Mouse (Mus musculus): ENCODE measurements around the gene Prcc.
"Not testable (repeated sequence)": the region's sequence is repeated elsewhere in the genome, so short reads cannot be mapped to it uniquely, and the experiment has no call there.

The Prcc gene

DNA sequence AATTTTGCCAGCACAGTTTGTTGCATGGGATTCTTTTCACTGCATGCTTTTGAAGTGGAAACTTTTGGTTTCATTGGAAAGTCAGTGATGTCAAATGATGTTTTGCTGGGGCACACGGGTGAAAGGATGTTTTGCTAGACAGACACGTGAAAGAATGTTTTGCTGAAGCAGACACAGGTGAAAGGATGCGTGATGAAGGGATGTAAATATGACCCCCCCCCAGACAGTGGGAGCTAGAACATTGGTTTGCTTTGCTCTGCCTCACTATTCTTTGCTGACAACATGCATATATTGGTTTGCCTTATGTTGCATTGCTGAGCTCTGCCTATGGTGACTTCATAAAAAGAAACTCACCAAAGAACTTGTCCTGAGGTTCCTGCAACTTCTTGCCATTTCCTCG, 40.4 kb downstream of the Prcc start:
- no peak for DNase-seq

DNA sequence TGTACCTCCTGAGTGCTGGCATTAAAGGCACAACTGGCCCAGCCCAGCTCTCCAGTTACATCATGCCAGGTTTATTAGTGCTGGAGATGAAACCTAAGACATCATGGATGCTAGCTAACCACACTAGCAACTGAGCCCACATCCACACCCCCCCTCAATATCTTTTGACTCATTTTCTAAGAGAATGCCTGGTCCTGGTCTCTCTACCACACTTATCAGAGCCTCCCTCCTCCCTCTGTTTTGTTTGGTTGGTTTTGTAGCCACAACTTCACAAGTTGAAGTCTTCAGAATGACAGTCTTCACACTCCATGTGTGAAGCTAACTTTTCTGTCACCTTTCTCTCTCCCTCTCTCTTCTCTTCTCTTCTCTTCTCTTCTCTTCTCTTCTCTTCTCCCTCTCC, 44.5 kb downstream of the Prcc start:
- no peak for DNase-seq

DNA sequence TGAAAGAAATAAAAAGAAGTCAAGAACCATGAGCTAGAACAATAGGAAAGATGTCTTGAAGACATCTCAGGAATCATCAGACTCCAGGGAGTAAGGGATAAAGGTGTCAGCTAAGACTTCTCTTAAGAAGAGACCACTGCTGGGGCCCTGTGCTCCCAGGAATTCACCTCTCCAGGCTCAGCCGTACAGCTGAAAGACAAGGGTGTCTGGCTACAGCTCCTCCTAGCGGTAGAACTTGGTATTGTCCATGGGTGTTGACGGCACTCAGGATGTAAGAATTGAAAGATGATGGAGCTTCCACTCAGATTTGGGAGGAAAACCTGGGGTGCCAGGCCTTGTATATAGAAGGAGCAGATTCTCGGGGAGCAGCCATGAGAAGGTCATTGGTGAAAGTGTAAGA, 46.8 kb downstream of the Prcc start:
- peak; percentile 26 to 58 for DNase-seq

DNA sequence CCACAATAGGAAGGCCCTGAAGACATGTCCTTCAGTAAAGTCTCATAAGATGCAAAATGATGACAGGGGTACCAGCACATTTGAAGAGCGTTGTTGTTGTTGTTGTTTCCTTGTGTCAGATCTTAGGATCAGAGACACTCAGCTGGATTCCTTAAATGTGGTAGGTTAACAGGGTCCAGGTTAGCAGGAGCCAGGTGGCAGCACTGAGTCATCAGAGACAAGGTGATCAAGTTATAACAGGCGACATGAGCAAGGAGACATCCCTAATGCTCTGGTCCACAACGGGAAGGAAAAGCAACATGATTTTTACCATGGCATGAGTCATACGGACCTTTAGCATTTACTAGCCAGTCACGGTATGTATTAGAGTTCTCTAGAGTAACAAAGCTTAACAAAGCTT, 51.9 kb downstream of the Prcc start:
- no peak for DNase-seq

DNA sequence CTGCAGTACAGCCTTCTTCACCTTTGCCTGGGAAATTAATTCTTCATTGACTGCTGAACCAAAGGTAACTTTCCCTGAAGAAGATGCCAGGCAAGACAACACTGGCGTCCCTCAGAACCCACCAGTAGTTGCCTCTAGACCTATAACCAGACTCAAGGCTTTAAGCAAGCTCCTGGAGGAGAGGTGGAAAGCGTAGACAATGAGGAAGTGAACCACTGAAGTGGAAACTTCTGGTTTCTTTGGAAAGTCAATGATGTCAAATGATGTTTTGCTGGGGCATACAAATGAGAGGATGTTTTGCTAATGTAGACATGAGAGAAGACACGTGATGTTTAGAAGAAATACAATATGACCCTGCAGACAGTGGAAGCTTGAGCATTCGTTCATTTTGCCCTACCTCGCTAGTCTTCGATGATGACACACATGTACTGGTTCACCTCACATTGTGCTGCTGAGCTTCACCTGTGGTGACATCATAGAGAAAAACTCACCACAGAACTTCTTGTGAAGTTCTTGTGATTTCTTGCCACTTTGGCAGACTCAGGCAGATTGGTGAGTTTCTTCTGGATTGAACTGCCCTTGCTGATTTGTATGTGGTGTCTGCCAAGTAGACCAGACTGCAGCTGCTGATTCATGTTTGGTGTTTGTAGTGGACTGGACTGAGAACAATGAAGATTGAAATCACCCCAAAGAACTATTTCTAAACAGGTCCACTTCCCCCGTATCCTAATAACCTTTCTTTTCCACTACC, 53.1 kb downstream of the Prcc start:
- no peak for DNase-seq

DNA sequence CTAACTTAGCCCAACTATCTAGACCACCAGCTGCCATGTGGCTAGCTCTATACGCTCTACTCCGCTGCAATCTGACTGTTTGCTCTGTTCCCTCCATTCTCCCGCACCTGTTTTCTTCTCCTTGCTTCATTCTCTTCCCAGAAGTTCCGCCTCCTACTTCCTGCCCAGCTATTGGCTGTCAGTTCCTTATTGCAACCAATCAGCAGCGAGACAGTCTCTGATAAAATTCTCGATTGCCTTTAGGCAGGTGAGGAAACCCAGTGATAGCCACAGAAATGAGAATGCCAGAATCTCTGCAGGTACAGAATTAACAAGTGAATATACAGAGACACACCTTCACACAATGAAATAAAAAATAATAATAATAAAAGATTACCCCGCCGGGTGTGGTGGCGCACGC, 56.4 kb downstream of the Prcc start:
- DNase-seq: no peak

DNA sequence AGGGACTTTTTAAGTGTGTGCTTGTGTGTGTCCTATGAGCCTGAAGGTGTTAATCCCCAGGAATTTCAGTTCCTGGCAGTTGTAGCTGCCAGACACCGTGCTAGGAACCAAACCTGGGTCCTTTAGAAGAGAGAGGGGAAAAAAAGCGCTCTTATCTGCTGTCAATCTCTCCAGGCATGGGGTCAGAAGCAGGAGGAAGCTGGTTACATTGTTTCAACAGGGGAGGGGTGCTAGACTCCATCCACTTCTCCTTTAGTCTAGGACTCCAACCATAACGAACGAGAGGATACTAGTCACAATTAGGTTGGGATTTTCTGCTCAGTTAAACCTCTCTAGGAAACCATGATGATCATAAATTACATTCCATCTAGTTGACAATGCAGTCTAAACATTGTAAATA, 57.0 kb downstream of the Prcc start:
- no peak for DNase-seq

DNA sequence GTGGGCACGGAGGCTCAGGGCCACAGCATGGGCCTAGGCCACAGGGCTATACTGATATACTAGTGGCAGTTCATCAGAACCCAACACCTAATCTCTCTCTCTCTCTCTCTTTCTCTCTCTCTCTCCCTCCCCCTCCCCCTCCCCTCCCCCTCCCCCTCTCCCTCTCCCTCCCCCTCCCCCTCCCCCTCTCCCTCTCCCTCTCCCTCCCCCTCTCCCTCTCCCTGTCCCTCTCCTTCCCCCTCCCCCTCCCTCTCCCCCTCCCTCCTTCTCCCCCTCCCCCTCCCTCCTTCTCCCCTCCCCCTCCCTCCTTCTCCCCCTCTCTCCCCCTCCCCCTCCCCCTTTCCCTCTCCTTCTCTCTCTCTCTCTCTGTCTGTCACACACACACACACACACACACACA, 61.2 kb downstream of the Prcc start, which contains the start of gene Pear1:
Gene Pear1 (minus strand): TSS at position 101 of the 400 bp plus-strand sequence.
- not testable (repeated sequence) for DNase-seq

DNA sequence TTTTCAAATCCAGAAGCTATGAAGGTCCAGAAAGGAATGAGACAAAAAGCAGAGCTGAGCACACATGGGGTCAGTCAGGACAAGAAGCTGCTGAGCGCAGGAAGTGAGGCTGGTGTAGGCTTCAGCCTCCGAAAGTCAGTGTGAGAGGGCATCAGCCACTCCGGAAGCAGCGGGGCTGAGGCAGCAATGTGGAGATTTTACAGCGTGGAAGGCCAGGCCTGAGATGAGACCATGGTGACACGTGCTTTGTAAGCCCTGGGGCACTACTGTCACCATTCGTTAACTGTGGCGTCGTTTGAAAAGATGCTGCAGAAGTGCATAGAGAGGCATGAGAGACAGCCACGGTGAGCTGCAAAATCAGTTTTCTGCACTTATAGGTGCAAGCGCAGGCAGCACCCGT, 67.2 kb downstream of the Prcc start:
- no peak for DNase-seq

DNA sequence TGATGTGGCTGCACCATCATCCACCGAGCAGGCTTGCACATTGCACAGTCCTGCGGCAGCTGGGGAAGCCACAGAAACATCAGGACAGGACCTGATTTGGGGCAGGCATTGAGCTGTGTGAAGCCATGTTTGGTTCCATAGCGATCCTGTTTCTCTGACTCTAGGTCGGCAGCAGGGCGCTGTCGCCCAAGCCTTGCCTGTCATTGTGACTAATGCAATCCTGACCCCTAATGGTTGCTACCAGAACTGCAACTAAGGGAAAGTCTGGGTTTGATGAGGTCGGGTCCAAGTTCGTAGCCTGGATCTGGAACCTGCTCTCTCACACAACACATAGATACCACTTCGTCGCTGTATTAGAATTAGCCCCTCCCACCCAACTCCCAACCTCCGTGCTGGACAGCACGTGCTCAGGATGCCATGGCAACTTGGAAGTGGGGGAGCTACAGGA, 68.7 kb downstream of the Prcc start:
- DNase-seq: peak in 1 of 2 experiments; percentile 22

DNA sequence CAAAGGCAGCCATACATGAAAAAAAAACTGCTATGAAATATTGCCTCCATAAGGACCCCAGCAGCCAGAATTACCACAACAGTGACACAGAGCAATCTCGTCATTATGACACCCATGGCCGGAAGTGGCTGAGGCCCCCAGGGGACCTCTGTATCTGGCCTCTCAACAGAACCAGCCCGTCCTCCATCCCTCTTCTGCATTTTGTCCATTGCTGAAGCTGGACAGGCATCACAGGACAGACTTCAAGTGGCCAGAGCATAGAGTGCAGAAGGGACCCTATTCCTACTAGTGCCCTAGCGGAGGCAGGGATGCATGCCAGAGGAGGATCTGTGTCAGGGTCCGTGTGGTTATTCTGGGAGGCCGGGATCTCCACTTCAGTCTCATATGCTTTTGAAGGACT, 69.2 kb downstream of the Prcc start:
- DNase-seq: no peak

DNA sequence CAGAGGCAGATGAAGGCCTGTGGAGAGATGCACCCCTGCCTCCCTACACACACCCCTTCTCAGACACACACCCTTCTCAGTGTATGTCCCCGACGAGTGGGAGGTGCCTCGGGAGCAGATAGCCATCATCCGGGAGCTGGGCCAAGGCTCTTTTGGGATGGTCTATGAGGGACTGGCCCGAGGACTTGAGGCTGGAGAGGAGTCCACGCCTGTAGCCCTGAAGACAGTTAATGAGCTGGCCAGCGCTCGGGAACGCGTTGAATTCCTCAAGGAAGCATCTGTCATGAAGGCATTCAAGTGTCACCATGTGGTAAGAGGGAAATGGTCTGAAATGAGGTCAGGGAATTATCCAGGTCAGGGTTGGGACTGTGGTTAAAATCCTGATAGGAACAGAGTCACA, 72.5 kb downstream of the Prcc start:
- no peak for DNase-seq

DNA sequence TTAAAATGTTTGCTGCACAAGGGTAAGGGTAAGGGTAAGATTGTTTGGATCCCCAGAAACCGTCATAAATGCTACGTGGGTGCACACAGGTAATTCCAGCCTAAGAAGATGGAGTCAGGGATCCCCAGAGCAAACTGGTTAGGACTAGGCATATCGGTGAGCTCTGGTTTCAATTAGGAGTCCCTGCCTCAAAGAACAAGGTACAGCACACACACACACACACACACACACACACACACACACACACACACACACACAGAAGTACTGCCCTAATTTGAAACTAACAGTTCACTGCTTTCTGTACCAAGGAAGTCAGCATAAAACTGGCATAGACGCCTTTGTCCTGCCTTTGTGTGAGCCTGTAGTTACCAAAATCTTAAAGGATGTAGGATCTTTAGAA, 73.0 kb downstream of the Prcc start:
- DNase-seq: no peak

DNA sequence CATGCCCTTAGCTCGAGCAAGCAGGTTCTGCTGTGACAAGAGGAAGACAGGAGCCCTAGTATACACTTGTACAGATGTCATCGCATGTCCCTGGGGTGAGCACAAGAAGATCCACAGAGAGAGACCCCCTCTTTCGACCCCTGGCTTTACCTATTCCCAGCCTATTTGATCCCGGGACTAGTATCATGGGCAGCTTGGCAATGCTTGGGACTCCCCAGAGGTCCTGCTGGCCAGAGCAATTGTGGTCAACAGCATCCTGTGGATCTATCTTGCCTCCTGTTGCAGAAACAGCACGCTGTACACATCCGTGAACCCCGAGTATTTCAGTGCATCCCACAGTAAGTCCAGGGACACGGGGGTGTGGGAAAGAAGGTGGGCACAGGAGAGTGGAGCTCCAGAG, 74.1 kb downstream of the Prcc start:
- no peak for DNase-seq

DNA sequence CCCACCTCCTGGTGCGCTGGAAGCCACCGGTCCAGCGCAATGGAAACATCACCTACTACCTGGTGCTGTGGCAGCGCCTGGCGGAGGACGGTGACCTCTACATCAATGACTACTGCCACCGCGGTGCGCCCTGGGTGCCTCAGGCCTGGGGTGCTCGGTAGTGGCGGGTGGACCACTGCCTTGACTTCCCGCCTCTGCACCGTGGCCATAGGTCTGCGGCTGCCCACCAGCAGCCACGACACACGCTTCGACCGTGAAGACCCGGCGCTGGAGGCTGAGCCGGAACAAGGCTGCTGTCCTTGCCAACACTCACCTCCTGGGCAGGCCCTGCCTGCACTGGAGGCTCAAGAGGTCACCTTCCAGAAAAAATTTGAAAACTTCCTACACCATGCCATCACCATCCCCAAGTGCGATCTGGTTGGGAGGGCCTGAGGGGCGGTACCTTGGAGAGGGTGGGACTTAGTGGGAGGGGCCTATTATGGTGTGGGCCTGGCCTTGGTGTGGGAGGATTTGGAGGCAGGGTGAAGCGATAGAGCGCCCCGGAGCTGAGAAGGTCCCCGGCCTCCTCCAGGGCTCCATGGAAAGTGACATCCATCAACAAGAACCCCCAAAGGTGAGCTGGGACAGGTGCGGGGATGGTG, 76.0 kb downstream of the Prcc start:
- no peak for DNase-seq

Data from thymus, adult 18-20 months (tissue).